ENCODE assay signal across 12 mouse cellular contexts in genomic region chr10:127542084-127542483, GRCm38 (mm10). TPM values are rescaled to one million over a fixed set of nuclear protein-coding genes. Genes with fewer than 3 reads are reported as not detected.
A peak's percentile ranks its signal among the peaks of the same experiment; 100 is the strongest.
DNase-seq lines count a peak whose midpoint lies in the region; ATAC-seq and TF ChIP-seq lines count a peak whose summit lies in the region.
"Had no signal": no experiment of that assay in that cellular context is flagged by ENCODE, and none has a peak within 500 bp of the region (broad histone marks: within the 10 kb centered on the region; RNA-seq: fewer than 3 reads in every experiment).

No protein-coding gene starts in this region.

- intact Hi-C loops in heart, postnatal 10 days (cut with DNase I): no loop called here
- intact Hi-C loops in gastrocnemius, adult 2 months (cut with DNase I): no loop called here

- H3K4me3 ChIP-seq in heart, embryonic 12.5 days: no peak overlapping the region
- H3K4me3 ChIP-seq in gastrocnemius, adult 2 months: no peak overlapping the region
- H3K4me3 ChIP-seq: liver, embryonic 13.5 days; megakaryocyte, embryonic 14.5 days had no signal

- H3K4me1 ChIP-seq in heart, embryonic 12.5 days (replicated peaks): no peaks in the 10 kb centered on the region
- H3K4me1 ChIP-seq: liver, embryonic 13.5 days had no signal

- TF ChIP-seq CTCF in gastrocnemius, adult 2 months (IDR thresholded peaks at IDR 0.05): no peak

- peaks cover 5% of the 10 kb centered on the region; the same call in 1 of the 2 replicates for H3K27me3 ChIP-seq in heart, embryonic 12.5 days (replicated peaks)

- no peak for ATAC-seq in heart, embryonic 12.5 days (ENCODE audit: insufficient number of reproducible peaks, low FRiP score)
- ATAC-seq: CD4-positive, CD25-positive, alpha-beta regulatory T cell, adult 4 months had no signal

- WGBS in heart, embryonic 12.5 days: 82% methylated on average over 13 of the region's 13 CpGs

- no peaks in the 10 kb centered on the region for H3K9me3 ChIP-seq in heart, embryonic 12.5 days (replicated peaks)
- H3K9me3 ChIP-seq: liver, embryonic 13.5 days; megakaryocyte, embryonic 14.5 days had no signal

- H3K36me3 ChIP-seq in heart, embryonic 12.5 days: peaks cover 74% of the 10 kb centered on the region

- peak; percentile 53 to 59 for DNase-seq in heart, postnatal 10 days
- peak; percentile 49 for DNase-seq in right cerebral cortex, adult 18-20 months
- no peak for DNase-seq in right cerebral cortex, postnatal 36 days (ENCODE audit: low spot score in 2 of 2)
- peak; percentile 52 to 72 for DNase-seq in layer of hippocampus, adult 8-10 months (ENCODE audit: low spot score in 2 of 2)
- no peak for DNase-seq in gastrocnemius, postnatal 4 days (ENCODE audit: low spot score in 2 of 2)
- no peak for DNase-seq in gastrocnemius, adult 2 months
- DNase-seq in thymus, postnatal 14 days: no peak
- DNase-seq: gastrocnemius, postnatal 14 days; liver, embryonic 13.5 days had no signal

- no peak overlapping the region for H3K4me2 ChIP-seq in heart, embryonic 12.5 days
- H3K4me2 ChIP-seq: liver, embryonic 13.5 days had no signal

- H3K9ac ChIP-seq in heart, embryonic 12.5 days: no peak overlapping the region
- H3K9ac ChIP-seq: liver, embryonic 13.5 days had no signal

- no peak overlapping the region for H3K27ac ChIP-seq in heart, embryonic 12.5 days (ENCODE audit: poor library complexity, severe bottlenecking)
- H3K27ac ChIP-seq in gastrocnemius, adult 2 months: no peak overlapping the region
- H3K27ac ChIP-seq: liver, embryonic 13.5 days had no signal

RNA-seq across cellular contexts. Expression of gene Nxph4, which starts 7.7 kb away (rescaled TPM):
- total RNA-seq in heart, postnatal 10 days (2021): 1 to 10 TPM; 1.3 to 1.8 TPM
- polyA plus RNA-seq in heart, embryonic 12.5 days (2016; fragmentation: Nextera tagmentation; extraction: Ambion mirVana): 0.33 and 0.65 TPM in 2 replicates
- 1 to 10 TPM; 1.9 to 2.7 (median 2.3) TPM for total RNA-seq in layer of hippocampus, adult 8-10 months (2022)
- total RNA-seq in gastrocnemius, postnatal 4 days (2021): 1 to 10 TPM; 1.9 to 2.2 TPM
- under 1 TPM; 0.17 to 0.23 TPM for total RNA-seq in gastrocnemius, adult 2 months (2021)
- polyA plus RNA-seq: CD4-positive, CD25-positive, alpha-beta regulatory T cell, adult 4 months had no signal

RNA-seq across cellular contexts. Expression of gene Shmt2, which starts 19.8 kb away (rescaled TPM):
- total RNA-seq in heart, postnatal 10 days (2021): 10 to 100 TPM; 41.3 to 41.7 TPM
- 80.4 and 83.8 TPM in 2 replicates for polyA plus RNA-seq in heart, embryonic 12.5 days (2016; fragmentation: Nextera tagmentation; extraction: Ambion mirVana)
- 10 to 100 TPM; 21.7 to 31.3 (median 29.1) TPM for total RNA-seq in layer of hippocampus, adult 8-10 months (2022)
- total RNA-seq in gastrocnemius, postnatal 4 days (2021): 10 to 100 TPM; 34.6 to 34.8 TPM
- total RNA-seq in gastrocnemius, adult 2 months (2021): 10 to 100 TPM; 22.7 to 28.9 TPM

RNA-seq across cellular contexts. Expression of gene Ndufa4l2, which starts 27.3 kb away (rescaled TPM):
- total RNA-seq in heart, postnatal 10 days (2021): 10 to 100 TPM; 44.5 to 54.0 TPM
- 19.5 and 24.4 TPM in 2 replicates for polyA plus RNA-seq in heart, embryonic 12.5 days (2016; fragmentation: Nextera tagmentation; extraction: Ambion mirVana)
- 1 to 10 TPM; 2.9 to 4.4 (median 3.6) TPM for total RNA-seq in layer of hippocampus, adult 8-10 months (2022)
- 10 to 100 TPM; 23.6 to 24.1 TPM for total RNA-seq in gastrocnemius, postnatal 4 days (2021)
- total RNA-seq in gastrocnemius, adult 2 months (2021): 10 to 100 TPM in 1 of 2 experiments, 1 to 10 TPM in 1; 8.1 to 16.5 TPM
- polyA plus RNA-seq: CD4-positive, CD25-positive, alpha-beta regulatory T cell, adult 4 months had no signal

RNA-seq across cellular contexts. Expression of gene Stac3, which starts 40.6 kb away (rescaled TPM):
- total RNA-seq in heart, postnatal 10 days (2021): 1 to 10 TPM; 1.1 to 1.7 TPM
- 0.50 and 1.1 TPM in 2 replicates for polyA plus RNA-seq in heart, embryonic 12.5 days (2016; fragmentation: Nextera tagmentation; extraction: Ambion mirVana)
- 1 to 10 TPM; 2.1 to 3.5 (median 2.8) TPM for total RNA-seq in layer of hippocampus, adult 8-10 months (2022)
- 100 to 1,000 TPM; 167 to 205 TPM for total RNA-seq in gastrocnemius, postnatal 4 days (2021)
- total RNA-seq in gastrocnemius, adult 2 months (2021): 100 to 1,000 TPM; 393 to 462 TPM

Comparison
In these comparisons a context has a peak if more than half of its experiments do, and no peak if none do; other contexts are left out.
1. DNase-seq: peak in heart, postnatal 10 days (2 of 2), right cerebral cortex, adult 18-20 months (single experiment) and layer of hippocampus, adult 8-10 months (2 of 2); none in right cerebral cortex, postnatal 36 days (0 of 2), gastrocnemius, postnatal 4 days (0 of 2), gastrocnemius, adult 2 months (single experiment) and thymus, postnatal 14 days (single experiment).